Mouse (Mus musculus) spleen, postnatal 14 days (tissue): ENCODE results near the gene Gm5134.

Source experiments
- DNase-seq, 2 experiments: peaks; one replicate each; pipeline ENCODE4 v3.0.0; 2021 to 2022; ENCODE audit warnings: low spot score in 2 of 2

Gm5134 gene

DNA sequence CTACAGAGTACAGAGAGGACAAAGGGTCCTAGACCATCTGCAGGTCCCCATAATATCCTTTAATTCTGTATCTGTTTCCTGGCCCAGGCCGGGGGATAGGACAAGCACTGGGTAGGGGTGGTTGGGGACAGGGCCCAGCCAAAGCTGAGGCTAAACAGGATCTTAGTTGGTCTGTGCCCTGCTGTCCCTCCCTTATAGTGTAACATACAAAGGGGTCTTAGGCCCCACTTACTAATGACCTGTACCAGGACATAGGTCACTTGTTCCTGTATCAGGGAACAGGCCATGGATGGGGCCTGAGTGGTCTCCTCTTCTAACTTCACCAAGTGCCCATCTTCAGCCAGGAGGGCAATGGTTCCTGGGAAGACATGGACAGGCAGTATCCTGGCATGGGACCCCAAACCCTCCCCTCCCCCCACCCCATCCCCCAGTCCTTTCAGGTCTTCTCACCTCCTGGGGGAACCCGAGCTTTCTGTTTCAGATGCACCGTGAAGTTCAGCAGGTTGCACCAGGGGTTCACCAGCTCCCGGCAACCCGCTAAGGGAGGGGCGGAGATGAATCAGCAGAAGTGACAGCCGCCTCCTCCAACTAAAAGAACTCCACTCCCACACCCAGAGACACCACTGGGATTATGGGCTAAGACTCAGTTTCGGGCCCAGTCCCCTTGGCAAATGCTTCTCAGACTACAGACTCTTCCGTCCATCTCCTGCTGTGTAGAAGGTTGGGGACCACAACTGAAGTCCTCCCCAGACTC, 14.7 kb upstream of the Gm5134 start:
- peak; percentile 54 to 62 for DNase-seq

DNA sequence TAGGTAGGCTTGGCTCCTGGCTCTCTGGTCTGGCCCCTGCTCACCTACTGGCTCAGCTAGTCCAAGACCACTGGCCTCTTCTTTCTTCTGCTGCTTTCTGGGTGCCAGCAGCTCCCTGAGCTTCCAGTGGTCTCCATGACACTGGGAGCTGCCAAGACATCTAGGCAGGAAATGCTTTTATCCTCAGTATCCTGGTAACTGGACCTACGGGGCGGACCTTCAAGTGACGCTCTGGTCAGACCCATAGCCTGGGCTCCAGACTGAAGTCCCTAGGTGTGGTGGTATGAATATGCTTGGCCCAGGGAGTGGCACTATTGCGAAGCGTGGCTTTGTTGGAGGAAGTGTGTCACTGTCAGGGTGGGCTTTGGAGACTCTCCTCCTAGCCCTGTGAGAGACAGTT, 13.8 kb upstream of the Gm5134 start, which contains the start of gene Gm867:
Gm867 (minus strand) TSS at position 153 of the 400 bp plus-strand sequence.
- DNase-seq = no peak

DNA sequence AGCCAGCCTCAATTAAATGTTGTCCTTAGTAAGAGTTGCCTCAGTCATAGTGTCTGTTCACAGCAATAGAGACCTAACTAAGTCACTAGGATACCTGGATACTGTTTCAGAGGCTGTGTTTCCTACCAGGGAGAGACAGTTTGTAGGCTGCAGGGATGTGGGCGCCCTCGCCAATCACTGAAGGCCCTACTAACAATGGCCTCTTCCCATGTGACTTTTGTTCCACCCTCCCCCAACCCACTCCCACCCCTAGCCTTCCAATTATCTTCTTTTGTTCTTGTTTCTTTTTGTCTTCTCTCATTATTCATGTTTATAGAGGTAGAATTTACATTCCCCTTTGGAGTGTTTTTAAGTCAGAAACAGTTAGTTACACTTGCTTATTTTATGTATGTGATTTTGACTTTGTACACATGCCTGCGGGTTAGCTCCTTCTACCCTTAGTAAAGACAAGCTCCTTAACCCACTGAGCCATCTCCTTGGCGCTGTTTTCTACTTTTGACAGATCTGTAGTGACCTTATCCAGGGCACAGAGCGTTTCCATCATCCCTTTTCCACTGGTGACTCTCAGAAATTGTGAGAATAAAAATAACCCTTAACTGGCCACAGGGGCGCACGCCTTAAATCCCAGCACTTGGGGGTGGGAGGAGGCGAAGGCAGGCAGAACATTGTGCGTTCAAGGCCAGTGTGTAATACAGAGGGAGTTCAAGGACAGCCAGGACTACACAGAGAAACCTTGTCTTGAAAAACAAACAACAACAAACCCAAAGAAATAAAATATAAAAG, 13.1 kb upstream of the Gm5134 start:
- no peak for DNase-seq

GRCm38 (mm10) chr10:75942736-75943477, 11.4 kb upstream of the Gm5134 start, which contains the start of gene Vpreb3:
Gene Vpreb3, plus strand, starts transcription at chr10:75943057.
- no peak for DNase-seq

DNA sequence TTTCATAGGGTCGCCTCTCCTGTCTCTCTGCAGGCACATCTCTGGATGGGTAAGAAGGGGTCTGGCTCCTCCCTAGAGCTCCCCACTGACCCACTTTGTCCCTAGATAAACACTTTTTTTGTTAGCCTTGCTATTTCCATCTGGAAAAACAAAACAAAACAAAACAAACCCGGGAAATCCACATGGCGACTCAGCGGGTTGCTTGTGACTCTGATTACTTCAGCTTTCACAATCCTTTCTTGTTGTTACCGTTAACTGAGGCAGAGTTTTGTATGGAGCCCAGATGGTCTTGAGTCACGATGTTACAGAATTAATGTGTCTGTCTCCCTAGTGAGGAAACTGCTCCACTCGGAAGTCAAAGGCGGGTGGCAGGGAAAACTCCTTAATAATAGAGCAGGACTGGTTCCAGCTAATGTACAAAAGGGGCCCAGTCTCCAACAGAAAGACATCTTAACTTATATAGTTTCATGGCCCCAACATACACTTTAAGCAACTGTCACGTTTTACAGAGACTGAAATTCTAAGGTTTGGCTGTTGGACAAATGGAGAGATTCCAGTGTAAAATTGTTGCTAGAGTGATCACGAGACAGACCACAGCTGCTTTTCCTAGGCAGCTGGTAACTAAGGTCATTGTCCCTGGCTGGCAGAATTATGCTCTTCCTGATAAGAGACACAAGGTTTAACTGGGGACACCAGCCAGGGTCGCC, 10.1 kb upstream of the Gm5134 start:
- DNase-seq = no peak

- DNase-seq = no peak
These were observed 9.1 kb upstream of the Gm5134 start for GRCm38 (mm10) chr10:75945213-75945612.

- DNase-seq = no peak
These were observed 8.4 kb upstream of the Gm5134 start for GRCm38 (mm10) chr10:75945896-75946295.

DNA sequence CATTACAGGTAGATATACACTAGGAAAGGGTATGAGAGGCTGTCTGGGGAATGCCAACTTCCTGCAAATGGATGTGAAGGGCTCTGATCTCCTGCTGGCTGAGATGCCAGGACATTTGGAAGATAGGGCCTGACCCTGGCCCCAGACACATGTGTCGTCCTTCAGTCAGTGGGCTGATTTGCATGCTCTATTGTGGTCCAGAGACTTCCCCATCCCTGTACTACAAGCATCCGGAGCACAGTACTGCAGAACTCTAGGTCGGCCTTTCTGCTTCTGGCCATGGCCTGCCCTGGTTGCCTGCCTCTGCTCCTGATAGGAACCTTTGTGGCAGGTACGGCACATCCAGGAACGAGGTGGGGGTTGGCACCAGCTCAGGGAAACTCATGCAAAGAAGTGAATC, 6.2 kb upstream of the Gm5134 start:
- DNase-seq = no peak

DNA sequence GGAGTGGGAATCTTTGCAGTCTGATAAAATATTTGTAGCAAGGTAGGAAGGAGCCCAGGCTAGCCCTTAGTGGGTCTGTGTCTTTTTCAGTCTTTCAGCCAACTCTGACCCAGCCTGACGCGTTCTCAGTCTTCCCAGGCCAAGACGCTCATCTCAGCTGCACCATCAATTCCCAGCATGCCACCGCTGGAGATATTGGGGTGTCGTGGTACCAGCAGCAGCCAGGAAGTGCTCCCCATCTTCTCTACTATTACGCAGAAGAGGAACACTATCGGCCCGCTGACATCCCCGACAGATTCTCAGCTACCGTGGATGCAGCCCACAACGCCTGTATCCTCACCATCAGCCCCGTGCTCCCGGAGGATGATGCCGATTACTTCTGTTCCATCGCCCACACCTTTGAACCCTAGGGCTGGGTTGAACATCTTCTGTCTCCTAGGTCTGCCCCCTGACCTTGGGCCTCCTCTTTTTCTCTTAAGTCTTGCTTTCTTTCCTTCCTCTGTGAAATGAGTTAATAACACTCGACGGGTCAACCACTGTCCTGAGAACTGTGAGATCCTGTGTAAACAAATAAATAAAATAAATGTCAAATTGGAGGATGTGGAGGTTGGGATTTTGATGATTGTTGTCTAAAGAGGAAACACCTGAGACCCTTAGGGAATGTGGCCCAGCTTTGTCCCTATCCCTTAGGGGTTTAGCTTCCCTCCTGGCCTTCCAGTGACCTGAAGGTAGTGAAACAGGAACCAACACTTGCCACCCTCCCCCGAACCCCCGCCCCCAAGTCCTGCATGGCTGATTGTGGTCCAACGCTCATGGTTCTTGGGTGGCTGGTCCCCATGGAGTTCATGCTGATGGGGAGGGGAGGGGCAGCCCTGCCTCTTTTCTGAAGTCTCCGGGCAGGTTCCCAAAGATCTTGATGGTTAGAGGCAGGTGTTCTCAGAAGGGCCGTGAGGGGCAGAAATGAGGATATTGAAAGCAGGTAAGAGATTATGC, 5.0 kb upstream of the Gm5134 start:
- peak in 1 of 2 experiments; percentile 33 for DNase-seq

- peak in 1 of 2 experiments; percentile 32 for DNase-seq
These were observed 3.5 kb upstream of the Gm5134 start for GRCm38 (mm10) chr10:75950791-75951210.

DNA sequence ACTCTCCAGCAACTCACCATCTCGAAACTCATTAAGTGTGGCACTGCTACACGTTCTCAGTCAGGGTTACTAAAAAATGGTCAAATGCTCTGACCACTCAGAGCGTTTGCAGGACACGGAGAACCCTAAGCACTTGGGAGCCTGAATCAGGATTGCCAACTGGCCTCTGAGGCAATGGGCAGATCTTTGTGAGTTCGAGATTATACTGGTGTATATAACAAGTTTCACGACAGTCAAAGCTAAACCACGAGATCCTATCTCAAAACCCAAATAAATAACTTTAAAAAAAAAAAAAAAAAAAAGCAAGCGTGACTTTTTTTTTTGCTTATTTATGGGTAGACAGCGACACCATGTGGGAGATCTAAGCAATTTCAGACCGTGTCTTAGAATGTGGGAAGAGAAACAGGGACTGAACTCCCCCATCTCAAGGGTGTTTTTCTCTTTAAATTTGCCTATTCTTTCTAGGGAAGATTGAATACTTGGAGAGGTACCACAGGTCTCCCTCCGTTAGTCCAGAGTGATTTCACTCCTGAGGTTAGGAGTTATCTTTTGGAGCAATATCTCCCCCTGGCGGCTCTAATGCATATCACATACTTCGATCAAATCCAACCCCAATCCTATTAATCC, 2.8 kb upstream of the Gm5134 start:
- DNase-seq = peak in 1 of 2 experiments; percentile 29

DNA sequence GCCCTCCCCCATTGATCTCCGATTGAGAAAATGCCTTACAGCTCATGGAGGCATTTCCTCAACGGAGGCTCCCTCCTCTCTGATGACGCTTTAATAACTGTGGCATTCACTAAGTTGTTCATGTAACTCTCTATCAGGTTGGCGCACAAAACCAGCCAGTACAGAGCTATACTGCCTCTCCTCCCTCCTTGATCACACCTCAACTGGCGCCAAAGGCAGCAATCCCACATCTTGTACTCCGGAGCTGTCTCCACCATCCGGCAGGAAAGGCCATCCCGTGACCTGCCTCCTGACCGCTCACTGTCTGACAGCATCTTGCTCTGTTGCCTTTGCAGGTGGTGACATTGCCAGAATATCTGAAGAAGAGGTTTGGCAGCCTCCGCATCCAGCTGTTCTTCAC, 19.5 kb downstream of the Gm5134 start:
- DNase-seq = no peak

DNA sequence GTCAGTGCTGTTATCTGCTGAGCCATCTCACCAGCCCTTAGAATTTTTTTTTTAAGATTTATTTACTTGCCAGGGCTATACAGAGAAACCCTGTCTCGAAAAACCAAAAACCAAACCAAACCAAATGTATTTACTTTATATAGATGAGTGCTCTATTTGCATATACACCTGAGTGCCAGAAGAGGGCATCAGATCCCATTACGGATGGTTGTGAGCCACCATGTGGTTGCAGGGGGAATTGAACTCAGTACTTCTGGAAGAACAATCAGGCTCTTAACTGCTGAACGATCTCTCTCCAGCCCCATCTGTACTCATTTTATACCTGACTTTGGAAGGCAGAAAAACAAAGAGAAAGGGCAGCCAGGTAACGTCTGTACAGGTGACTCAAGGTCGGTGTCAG, 20.9 kb downstream of the Gm5134 start:
- no peak for DNase-seq

DNA sequence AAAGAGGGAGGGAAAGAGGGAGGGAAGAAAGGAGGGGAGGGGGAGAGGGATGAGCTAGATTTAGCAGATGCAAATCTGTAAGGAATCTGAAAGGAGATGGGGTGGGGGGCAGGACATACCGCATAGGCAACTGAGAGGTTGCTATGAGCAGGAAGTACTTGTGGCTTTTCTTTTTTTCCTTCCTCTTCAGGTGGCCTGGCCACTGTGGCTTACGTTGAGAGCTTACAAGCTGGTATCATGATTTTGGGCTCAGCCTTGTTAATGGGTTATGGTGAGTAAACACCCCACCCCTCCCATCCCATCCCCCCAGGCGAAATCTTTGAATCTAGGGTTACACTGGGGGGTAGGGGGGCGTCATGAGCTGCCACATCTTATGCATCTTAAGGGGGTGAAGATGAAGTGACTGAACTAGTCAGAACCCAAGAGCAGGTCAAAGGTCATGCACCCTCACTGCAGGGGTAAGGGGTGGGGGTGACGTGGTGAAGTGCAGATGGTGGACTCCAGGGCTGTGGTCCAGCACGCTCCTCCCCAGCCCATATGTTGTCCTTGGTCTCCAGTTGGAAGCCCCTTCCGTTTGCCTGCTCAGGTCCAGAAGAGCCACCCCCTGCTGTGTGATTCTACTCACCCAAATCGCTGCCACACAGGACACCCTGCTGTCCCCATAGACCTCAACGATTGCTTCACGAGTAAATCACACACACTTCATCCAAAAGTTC, 24.0 kb downstream of the Gm5134 start:
- DNase-seq = no peak

- DNase-seq = no peak
These were observed 24.5 kb downstream of the Gm5134 start for GRCm38 (mm10) chr10:75978835-75979157.

DNA sequence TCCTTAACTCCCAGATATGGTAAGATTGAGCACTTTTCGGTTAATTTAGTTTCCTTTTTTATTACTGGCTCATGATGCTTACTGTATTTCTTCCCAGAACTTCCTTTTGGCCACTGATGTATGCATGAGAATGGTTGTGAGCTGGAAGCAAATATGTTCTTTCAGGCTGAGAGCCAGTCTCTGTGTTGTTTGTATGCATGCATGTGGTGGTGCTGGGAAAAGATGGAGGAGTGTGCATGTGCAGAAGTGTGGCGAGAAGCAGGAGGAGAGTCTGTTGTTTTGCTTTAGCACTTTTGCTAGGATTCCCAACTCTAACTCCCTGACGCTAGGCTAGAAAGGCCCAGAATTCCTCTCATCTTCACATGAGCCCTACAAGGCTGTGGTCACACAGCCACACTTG, 25.1 kb downstream of the Gm5134 start:
- no peak for DNase-seq

- DNase-seq = no peak
These were observed 36.2 kb downstream of the Gm5134 start for GRCm38 (mm10) chr10:75990430-75991042.

DNA sequence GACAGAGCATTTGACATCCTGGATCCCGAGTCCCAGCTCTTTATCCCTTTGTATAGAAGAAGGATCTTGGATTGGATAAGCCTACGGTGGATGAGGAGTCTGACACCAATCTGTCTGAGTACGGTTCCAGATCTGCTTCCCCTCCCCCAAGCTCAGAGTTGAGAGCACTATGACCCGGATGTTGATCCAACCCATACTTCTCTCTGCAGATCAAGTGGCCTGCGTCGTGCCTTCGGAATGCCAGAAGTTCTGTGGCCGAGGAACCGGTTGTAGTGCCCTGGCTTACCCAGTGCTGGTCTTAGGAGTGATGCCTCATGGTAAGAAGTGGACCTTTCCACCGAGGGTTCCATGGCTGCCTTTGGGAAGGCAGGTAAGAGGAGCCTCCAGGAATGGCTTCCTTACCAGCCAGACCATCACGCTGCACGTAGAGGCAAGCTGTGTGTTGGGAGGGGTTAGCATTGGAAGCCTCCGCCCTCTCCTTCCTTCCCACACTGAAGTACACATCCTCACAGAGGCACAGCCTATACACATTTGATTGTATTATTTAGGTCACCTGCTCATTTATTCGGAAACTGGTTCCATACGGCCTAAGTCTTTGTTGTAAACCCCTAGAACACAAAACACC, 39.4 kb downstream of the Gm5134 start:
- no peak for DNase-seq
